ENCODE assay signal across 8 mouse cellular contexts in the genomic region with DNA sequence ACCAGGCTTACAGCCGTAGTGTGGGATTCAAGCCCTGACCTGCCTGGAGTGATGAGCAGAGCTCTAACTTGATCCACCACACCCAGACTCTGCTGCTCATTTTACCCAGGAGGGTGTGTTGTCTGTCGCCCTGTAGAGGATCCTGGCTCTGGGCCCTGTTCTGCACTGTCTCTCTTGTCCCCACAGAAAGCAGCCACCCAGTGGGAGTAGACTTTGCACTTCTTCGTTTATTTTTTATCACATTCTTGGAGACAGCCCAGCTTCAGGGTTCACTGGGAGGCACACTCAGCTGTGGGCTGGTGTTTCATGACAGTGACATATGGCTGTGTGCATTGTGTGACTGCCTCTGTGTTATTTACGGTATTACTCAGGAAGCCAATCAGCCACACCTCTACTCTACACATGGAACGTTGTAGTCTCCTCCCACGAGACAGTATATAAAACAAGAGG. TPM values are rescaled to one million over a fixed set of nuclear protein-coding genes. Genes with fewer than 3 reads are reported as not detected.
DNase-seq lines count a peak whose midpoint lies in the region; ATAC-seq and TF ChIP-seq lines count a peak whose summit lies in the region.

No protein-coding gene starts in this region.

- H3K27ac ChIP-seq in heart, postnatal 0 days (ENCODE audit: low read depth): peak overlapping the region; percentile 33
- peak overlapping the region; percentile 50 for H3K27ac ChIP-seq in limb, embryonic 10.5 days

- no peak overlapping the region for H3K4me3 ChIP-seq in heart, postnatal 0 days (ENCODE audit: low read depth, low read length)
- no peak overlapping the region for H3K4me3 ChIP-seq in limb, embryonic 10.5 days

- no peaks in the 10 kb centered on the region for H3K36me3 ChIP-seq in heart, postnatal 0 days (replicated peaks; ENCODE audit: control insufficient read depth, insufficient read depth, low read length)
- H3K36me3 ChIP-seq in limb, embryonic 10.5 days: no peaks in the 10 kb centered on the region

- H3K4me2 ChIP-seq in heart, postnatal 0 days (ENCODE audit: low read depth, low read length): no peak overlapping the region

- no peaks in the 10 kb centered on the region for H3K9me3 ChIP-seq in heart, postnatal 0 days (replicated peaks; ENCODE audit: control insufficient read depth, low read length)
- H3K9me3 ChIP-seq in limb, embryonic 10.5 days (replicated peaks): no peaks in the 10 kb centered on the region

- TF ChIP-seq EP300 in heart, postnatal 0 days (IDR thresholded peaks at IDR 0.05; ENCODE audit: low read depth): no peak

- TF ChIP-seq CTCF in heart, postnatal 0 days (IDR thresholded peaks at IDR 0.05; ENCODE audit: low read depth): no peak

- ATAC-seq in heart, postnatal 0 days (ENCODE audit: insufficient read depth, low read depth): peak; percentile 56
- no peak for ATAC-seq in inflammation-experienced regulatory T-cells, adult 6 months

- H3K4me1 ChIP-seq in heart, postnatal 0 days (ENCODE audit: control insufficient read depth, insufficient read depth): peaks cover 9% of the 10 kb centered on the region
- H3K4me1 ChIP-seq in limb, embryonic 10.5 days: peaks cover 39% of the 10 kb centered on the region

- no peak overlapping the region for H3K9ac ChIP-seq in heart, postnatal 0 days (replicated peaks; ENCODE audit: low read depth, low read length)

- H3K27me3 ChIP-seq in heart, postnatal 0 days (ENCODE audit: control insufficient read depth, insufficient read depth, low read length): no peaks in the 10 kb centered on the region
- H3K27me3 ChIP-seq in limb, embryonic 10.5 days (ENCODE audit: low read depth, poor library complexity, severe bottlenecking): no peaks in the 10 kb centered on the region

- WGBS in heart, postnatal 0 days: 26% methylated on average over 6 of the region's 6 CpGs
- 39% methylated on average over 6 of the region's 6 CpGs for WGBS in limb, embryonic 10.5 days

- peak; percentile 52 for DNase-seq in testis, postnatal 10 days (ENCODE audit: low spot score)
- no peak for DNase-seq in testis, postnatal 14 days (ENCODE audit: low spot score)
- no peak for DNase-seq in heart, postnatal 0 days (ENCODE audit: low spot score)
- no peak for DNase-seq in limb, embryonic 10.5 days (ENCODE audit: low spot score)
- DNase-seq in naive thymus-derived CD4-positive, alpha-beta T cell, adult 2 months (ENCODE audit: low read depth): peak; percentile 31
- DNase-seq in spleen, postnatal 10 days (ENCODE audit: low spot score in 2 of 2): no peak
- DNase-seq in spleen, postnatal 14 days (ENCODE audit: low spot score in 2 of 2): no peak

RNA-seq across cellular contexts. Expression of gene Rab27a, which starts 23.6 kb away (rescaled TPM):
- 3.1 and 4.0 TPM in 2 replicates for total RNA-seq in heart, postnatal 0 days (2014; rRNA removed; ENCODE audit: low replicate concordance)
- 1.7 and 2.7 TPM in 2 replicates for polyA plus RNA-seq in heart, postnatal 0 days (2015; fragmentation: Nextera tagmentation; extraction: Ambion mirVana)
- 3.4 and 5.0 TPM in 2 replicates for polyA plus RNA-seq in limb, embryonic 10.5 days (2016; fragmentation: Nextera tagmentation; extraction: Ambion mirVana)
- polyA plus RNA-seq in inflammation-experienced regulatory T-cells, adult 6 months (2017; shearing (Covaris generic)): 10 to 100 TPM; 36.2 to 83.0 (median 39.9) TPM

RNA-seq across cellular contexts. Expression of gene Pigb, which starts 28.1 kb away (rescaled TPM):
- total RNA-seq in heart, postnatal 0 days (2014; rRNA removed; ENCODE audit: low replicate concordance): 3.0 and 8.8 TPM in 2 replicates
- 1.9 and 2.5 TPM in 2 replicates for polyA plus RNA-seq in heart, postnatal 0 days (2015; fragmentation: Nextera tagmentation; extraction: Ambion mirVana)
- polyA plus RNA-seq in limb, embryonic 10.5 days (2016; fragmentation: Nextera tagmentation; extraction: Ambion mirVana): 15.6 and 17.8 TPM in 2 replicates
- polyA plus RNA-seq in inflammation-experienced regulatory T-cells, adult 6 months (2017; shearing (Covaris generic)): 10 to 100 TPM; 12.0 to 19.6 (median 15.1) TPM

RNA-seq across cellular contexts. Expression of gene Khdc3, which starts 33.4 kb away (rescaled TPM):
- total RNA-seq in heart, postnatal 0 days (2014; rRNA removed; ENCODE audit: low replicate concordance): not detected in 2 replicates
- polyA plus RNA-seq in heart, postnatal 0 days (2015; fragmentation: Nextera tagmentation; extraction: Ambion mirVana): not detected in 2 replicates
- not detected in 2 replicates for polyA plus RNA-seq in limb, embryonic 10.5 days (2016; fragmentation: Nextera tagmentation; extraction: Ambion mirVana)
- polyA plus RNA-seq in inflammation-experienced regulatory T-cells, adult 6 months (2017; shearing (Covaris generic)): under 1 TPM in 1 of 3 experiments, not detected in 2; 0.28 TPM

RNA-seq across cellular contexts. Expression of gene Gm20509, which starts 34.0 kb away (rescaled TPM):
- total RNA-seq in heart, postnatal 0 days (2014; rRNA removed; ENCODE audit: low replicate concordance): not detected in 2 replicates
- not detected in 2 replicates for polyA plus RNA-seq in heart, postnatal 0 days (2015; fragmentation: Nextera tagmentation; extraction: Ambion mirVana)
- polyA plus RNA-seq in limb, embryonic 10.5 days (2016; fragmentation: Nextera tagmentation; extraction: Ambion mirVana): not detected in 2 replicates
- polyA plus RNA-seq in inflammation-experienced regulatory T-cells, adult 6 months (2017; shearing (Covaris generic)): not detected

RNA-seq across cellular contexts. Expression of gene Rsl24d1, which starts 45.0 kb away (rescaled TPM):
- total RNA-seq in heart, postnatal 0 days (2014; rRNA removed; ENCODE audit: low replicate concordance): 51.6 and 65.0 TPM in 2 replicates
- polyA plus RNA-seq in heart, postnatal 0 days (2015; fragmentation: Nextera tagmentation; extraction: Ambion mirVana): 70.4 and 71.4 TPM in 2 replicates
- polyA plus RNA-seq in limb, embryonic 10.5 days (2016; fragmentation: Nextera tagmentation; extraction: Ambion mirVana): 151 and 184 TPM in 2 replicates
- 10 to 100 TPM; 81.9 to 88.8 (median 83.1) TPM for polyA plus RNA-seq in inflammation-experienced regulatory T-cells, adult 6 months (2017; shearing (Covaris generic))

Comparison
In these comparisons a context has a peak if more than half of its experiments do, and no peak if none do; other contexts are left out.
1. DNase-seq: peak in testis, postnatal 10 days (single experiment) and naive thymus-derived CD4-positive, alpha-beta T cell, adult 2 months (single experiment); none in testis, postnatal 14 days (single experiment), heart, postnatal 0 days (single experiment), limb, embryonic 10.5 days (single experiment), spleen, postnatal 10 days (0 of 2) and spleen, postnatal 14 days (0 of 2).